Mouse (Mus musculus) lung, postnatal 25 days (tissue): ENCODE data around the gene Nr2e1.

Source experiments
- DNase-seq: peaks from one replicate; pipeline ENCODE4 v3.0.0; 2022; ENCODE audit warnings: low spot score

The Nr2e1 gene

DNA sequence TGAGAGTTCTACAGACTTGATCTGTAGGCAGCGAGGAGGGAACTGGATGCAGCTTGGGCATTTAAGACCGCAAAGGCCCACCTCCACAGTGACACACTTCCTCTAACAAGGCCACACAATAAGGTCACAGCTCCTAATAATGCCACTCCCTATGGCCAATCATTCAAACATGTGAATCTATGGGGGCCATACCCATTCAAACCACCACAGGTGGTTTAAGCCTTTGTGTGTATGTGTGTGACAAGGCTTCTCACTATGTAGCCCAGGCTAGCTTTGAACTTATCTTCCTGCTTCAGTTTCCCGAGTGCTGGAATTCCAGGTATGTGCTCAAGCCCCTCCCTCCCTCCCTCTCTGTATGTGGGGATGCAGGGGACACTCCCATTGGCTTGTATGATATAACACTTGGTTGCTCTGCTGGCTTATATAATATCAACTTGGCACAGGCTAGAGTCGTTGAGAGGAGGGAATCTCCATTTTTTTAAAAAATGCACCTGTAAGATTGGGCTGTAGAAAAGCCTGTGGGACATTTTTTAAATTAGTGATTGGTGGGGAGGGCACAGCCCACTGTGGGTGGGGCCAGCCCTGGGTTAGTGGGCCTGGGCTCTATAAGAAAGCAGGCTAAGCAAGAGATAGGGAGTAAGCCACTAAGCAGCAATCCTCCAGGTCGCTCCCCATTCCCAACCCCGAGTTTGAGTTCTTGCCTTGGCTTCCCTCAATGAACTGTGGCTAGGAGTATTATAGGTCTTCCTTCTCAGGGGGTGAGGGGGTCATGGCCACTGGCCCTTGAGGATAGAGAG is 37.5 kb downstream of the Nr2e1 start:
- DNase-seq, result no peak

DNA sequence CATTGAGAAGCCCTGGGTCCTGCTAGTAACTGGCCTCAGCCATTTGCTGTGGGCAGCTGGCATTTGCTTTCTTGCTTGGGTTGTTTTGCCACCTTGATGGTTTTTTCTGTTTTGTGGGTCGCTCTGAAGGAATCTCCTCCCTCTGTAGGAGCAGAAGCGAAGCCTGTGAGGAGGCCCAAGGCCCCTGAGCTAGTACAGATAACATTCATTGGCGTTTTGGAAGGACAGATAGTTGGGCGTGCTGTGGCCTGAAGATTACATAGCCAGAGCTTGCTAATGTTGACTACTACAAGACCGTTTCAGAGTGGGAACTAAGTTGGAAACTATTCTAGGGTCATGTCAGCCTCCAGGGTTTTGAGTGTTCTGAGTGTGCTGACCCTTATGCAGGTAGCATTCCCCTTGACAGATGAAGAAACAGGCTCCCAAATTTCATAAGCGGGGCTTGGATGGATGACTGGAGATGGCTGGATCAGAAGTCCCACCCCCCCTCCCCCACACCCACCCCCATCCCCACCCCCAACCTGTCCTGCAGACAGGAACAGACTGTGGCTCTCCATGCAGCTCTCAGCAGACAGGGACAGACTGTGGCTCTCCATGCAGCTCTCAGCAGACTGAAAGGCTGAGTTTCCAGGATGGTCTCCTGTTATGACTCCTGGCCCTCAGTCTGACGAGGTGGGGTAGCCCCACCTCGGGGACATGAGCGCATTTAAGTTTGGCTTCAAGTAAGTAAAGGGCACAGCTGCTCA is 45.7 kb downstream of the Nr2e1 start:
- DNase-seq, result no peak

DNA sequence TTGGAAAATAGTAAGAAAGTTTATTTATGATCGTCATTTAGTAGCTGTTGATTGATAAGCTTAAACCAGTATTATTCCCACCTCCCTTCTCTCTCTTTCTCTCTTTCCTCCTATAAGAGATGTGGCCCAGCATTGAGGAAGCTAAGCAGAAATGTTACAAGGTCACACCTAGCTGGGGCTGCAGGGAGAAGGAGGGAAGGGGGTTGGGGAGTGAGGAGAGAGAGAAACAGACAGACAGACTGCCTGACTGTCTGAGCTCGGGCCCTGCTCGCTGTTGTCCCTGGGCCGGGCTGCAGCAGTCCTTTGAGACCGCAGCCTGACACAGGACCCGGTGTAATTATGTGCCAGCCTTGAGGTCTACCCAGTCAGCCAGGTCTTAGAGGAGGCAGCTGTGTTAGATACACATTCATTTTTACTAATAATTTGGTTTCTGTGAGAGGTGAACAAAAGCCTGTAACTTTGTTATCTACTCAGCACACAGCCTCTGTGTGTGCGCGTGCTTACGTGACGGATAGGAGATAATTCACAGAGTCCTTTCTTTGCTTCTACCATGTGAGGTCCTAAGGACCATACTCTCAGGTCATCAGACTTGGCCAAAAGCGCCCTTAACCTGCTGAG is 49.5 kb downstream of the Nr2e1 start:
- DNase-seq, result no peak

DNA sequence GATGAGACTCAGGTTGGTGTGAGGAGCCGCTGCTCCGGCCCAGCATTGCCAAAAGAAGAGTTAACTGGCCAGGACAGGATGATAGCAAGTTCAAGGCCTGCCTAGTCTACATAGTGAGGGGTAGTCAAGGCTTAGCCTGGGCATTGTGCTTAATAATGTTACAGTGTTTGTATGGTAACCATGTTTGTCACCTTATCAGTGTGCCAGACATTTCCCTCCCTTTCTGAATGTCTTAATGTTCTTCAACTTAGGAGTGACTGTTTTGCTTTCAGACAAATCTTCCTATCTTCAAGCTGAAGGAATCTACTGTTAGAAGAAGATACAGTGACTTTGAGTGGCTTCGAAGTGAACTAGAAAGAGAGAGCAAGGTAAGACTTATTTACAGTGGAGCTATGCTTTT is 57.8 kb downstream of the Nr2e1 start:
- DNase-seq, result no peak

DNA sequence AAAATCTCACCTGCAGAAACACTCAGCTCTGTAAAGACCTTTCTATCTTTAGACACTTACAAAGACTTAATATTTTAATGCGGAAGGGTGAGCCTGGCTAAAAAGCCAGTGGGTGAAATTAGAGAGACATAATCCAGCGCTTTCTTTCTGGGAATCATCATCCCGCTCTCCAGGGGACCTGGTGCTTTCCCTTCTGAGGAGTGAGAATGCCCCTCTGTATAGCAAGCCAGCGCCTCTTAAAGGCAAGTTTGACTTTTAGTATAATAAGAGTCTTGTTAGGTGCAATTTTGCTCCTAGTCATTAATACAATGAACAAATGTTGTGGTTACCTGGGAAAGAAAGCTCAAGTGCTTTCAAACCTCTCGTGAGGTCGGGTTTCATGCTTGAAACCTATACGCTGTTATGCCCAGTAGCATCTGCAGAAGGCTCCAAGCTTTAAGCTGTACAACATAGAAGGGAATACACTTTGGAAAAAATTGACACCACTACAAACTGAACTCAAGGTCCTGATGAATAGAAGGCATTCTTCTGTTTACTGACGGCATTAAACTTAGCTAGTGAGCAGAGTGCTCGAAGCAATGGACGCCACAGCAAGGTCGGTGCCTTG is 59.8 kb downstream of the Nr2e1 start:
- no peak for DNase-seq

DNA sequence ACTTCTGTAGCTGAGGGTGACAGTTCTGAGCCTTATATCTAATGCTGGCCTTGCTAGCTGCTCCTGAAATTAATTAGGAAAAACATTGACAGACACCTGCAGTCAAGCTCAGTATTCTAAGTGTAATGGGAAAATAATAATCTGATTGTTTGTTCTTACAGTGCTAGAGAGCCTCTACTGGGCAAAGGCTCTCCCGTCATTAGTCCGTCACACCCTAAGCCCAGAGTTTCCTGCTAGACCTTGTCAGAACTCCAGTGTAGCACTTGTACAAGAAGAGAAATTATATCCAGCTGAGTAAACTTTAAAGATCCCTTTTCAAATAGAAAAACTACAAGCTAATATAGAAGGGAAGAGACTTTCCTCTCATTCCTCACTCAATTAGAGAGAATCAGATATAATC is 60.5 kb downstream of the Nr2e1 start:
- DNase-seq, result peak; percentile 26

DNA sequence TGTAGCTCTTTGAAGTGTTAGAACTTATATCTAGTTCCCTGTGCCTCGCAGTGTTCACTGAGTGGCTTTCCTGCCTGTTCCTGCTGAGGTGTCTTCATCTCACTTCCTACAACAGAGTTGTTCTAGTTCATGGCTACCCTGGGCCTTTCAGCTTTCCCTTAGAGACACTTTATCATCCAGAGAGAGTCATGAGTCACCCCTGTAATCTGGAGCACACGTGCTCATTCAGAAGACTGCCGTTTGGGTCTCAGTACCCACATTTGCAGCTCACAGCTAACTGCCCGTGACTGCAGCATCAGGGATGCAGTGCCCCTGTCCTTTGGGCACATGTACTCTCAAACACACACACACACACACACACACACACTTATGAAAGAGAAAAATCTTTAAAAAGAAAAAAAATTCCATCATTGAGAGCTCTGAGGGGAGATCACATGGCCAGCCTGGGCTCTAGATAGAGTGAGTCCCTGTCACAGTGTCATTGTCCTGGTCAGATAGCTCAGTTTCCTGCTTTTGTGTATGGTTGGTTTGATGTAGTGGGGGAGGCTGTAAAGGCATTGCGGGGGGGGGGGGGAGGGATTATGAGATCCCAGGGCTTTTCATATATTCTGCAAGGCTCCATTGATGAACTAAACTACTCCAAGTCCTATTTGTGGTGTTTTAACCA is 62.0 kb downstream of the Nr2e1 start:
- DNase-seq, result no peak

DNA sequence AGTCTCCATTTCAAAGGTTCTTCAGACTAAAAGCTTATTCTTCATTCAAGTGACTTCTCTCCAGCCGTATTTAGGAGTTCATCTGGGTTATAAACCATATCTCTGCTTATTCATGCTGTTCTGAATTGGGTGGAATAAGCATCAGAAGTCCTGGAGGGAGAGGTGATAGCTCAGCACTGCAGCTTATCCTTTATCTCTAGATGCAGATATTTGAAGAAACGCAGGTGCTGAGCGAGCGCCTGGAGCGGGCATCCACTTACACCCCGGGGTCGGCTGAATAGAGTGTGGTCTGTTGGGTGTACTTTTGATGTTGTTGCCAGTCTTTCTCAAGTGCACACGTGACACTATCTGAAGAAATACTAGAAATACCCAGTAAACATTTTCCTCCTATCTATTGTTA is 65.1 kb downstream of the Nr2e1 start:
- DNase-seq, result no peak

DNA sequence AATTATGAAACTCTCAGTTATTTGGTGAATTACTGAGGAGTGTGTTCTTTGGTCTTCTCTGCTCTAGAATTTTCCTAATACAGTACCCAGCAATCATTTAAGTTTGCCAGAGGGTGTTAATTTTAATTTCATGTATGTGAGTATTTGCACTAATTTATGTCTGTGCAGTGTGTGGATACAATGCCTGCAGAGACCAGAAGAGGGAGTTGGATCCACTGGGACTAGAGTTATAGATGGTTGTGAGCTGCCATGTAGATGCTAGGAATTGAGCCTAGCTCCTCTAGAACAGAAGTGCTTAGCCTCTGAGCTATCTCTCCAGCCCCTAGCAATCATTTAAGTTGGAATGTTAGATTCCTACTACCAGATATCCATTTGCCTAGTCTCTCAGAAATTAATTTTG is 69.3 kb downstream of the Nr2e1 start:
- no peak for DNase-seq
